Comparison of ENCODE assay signal across 8 mouse cellular contexts in the genomic region with DNA sequence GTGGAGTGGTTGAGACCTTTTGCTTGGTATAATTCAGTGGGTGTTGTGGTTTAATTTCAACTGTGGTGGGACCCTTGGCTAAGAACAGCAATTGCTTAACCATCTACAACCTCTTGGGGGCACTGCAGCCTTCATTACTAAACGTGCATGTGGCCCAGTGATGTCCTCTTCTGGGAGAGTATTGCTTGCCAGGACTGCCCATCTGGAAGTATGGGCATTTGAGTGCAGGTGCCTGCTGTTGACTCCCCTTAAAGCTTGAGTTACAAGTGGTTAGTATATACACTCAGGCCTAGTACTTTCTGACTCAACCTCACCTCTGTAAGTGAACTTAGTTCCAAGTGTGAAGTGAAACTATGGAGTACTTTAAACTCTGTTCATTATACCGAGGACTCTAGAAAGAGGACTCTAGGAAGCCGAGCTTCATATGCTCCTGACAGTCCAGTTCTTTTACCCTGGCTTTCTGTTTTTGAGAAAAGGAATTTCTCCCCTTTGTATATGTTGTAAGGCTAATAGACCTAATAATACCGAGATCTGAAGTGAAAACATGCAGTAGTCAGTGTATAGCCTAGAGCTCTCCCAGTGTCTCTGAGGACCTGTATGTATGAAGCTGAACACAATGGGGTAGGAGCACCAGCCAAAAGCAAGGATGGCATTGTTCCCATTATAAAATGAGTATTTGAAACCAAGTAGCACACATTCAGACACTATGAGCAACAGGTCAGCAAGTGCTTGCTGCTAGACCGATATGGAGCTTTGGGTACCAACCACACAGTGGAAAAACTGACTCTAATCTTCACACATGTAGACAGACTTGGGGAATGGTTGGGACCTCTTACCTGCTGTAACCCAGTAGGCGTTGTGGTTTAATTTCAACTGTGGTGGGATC. TPM values are rescaled to one million over a fixed set of nuclear protein-coding genes. Genes with fewer than 3 reads are reported as not detected.
DNase-seq lines count a peak whose midpoint lies in the region; ATAC-seq and TF ChIP-seq lines count a peak whose summit lies in the region.

No protein-coding gene starts in this region.

- peak; percentile 78 for TF ChIP-seq CTCF in gastrocnemius, adult 2 months (IDR thresholded peaks at IDR 0.05)

- peaks cover 29% of the 10 kb centered on the region for H3K36me3 ChIP-seq in liver, embryonic 15.5 days (replicated peaks)

- no peak overlapping the region for H3K9ac ChIP-seq in liver, embryonic 15.5 days

- peak; percentile 75 to 92 for DNase-seq in adrenal gland, adult (ENCODE audit: inconsistent age in 2 of 2, low spot score in 1 of 2)
- no peak for DNase-seq in adrenal gland, postnatal 4 days (ENCODE audit: low spot score in 2 of 2)
- peak; percentile 85 for DNase-seq in MN1 (ENCODE audit: low spot score)
- peak; percentile 80 to 83 for DNase-seq in cerebellum, postnatal 10 days
- DNase-seq in gastrocnemius, adult 2 months: peak; percentile 70
- DNase-seq in kidney, adult 18-20 months: peak; percentile 73

- peak; percentile 53 for ATAC-seq in liver, embryonic 15.5 days (ENCODE audit: insufficient read depth)
- peak; percentile 63 for ATAC-seq in neutrophil, adult 5-6 weeks (ENCODE audit: extremely low read depth, insufficient number of reproducible peaks, low FRiP score, poor library complexity, severe bottlenecking)

- H3K4me1 ChIP-seq in liver, embryonic 15.5 days (replicated peaks): peaks cover 19% of the 10 kb centered on the region

- no peak overlapping the region for H3K4me2 ChIP-seq in liver, embryonic 15.5 days

- 44% methylated on average over 6 of the region's 6 CpGs for WGBS in liver, embryonic 15.5 days (ENCODE audit: insufficient replicate concordance)

- no peaks in the 10 kb centered on the region for H3K9me3 ChIP-seq in liver, embryonic 15.5 days (replicated peaks)

- intact Hi-C loops in gastrocnemius, adult 2 months (cut with DNase I): loop anchor here (5.0 kb wide), 1 partner anchor 79 kb away; no protein-coding TSS in a partner anchor

- no peak overlapping the region for H3K4me3 ChIP-seq in gastrocnemius, adult 2 months
- no peak overlapping the region for H3K4me3 ChIP-seq in liver, embryonic 15.5 days (replicated peaks)

- H3K27ac ChIP-seq in gastrocnemius, adult 2 months: peak overlapping the region; percentile 38; the same call in 1 of the 2 replicates
- H3K27ac ChIP-seq in liver, embryonic 15.5 days (replicated peaks): 0 out of 2 replicates have a peak overlapping the region, but pooled peaks have one; percentile 9

- no peaks in the 10 kb centered on the region for H3K27me3 ChIP-seq in liver, embryonic 15.5 days

RNA-seq across cellular contexts. Expression of a gene that starts 6.2 kb away (rescaled TPM):
- under 1 TPM in 1 of 2 experiments, not detected in 1; 0.25 TPM for total RNA-seq in adrenal gland, postnatal 4 days (2021)
- total RNA-seq in gastrocnemius, adult 2 months (2021): not detected
- 0.31 and 0.35 TPM in 2 replicates for polyA plus RNA-seq in liver, embryonic 15.5 days (2015; fragmentation: Nextera tagmentation; extraction: Ambion mirVana)
- 1.2 and 1.4 TPM in 2 replicates for total RNA-seq in neutrophil, adult 5-6 weeks (2017)

RNA-seq across cellular contexts. Expression of a gene that starts 7.1 kb away (rescaled TPM):
- total RNA-seq in adrenal gland, postnatal 4 days (2021): 1,000 to 10,000 TPM; 1,138 to 1,334 TPM
- total RNA-seq in gastrocnemius, adult 2 months (2021): 1,000 to 10,000 TPM; 1,479 to 2,293 TPM
- 563 and 623 TPM in 2 replicates for polyA plus RNA-seq in liver, embryonic 15.5 days (2015; fragmentation: Nextera tagmentation; extraction: Ambion mirVana)
- 672 and 724 TPM in 2 replicates for total RNA-seq in neutrophil, adult 5-6 weeks (2017)

RNA-seq across cellular contexts. Expression of a gene that starts 42.0 kb away (rescaled TPM):
- 100 to 1,000 TPM; 582 to 655 TPM for total RNA-seq in adrenal gland, postnatal 4 days (2021)
- total RNA-seq in gastrocnemius, adult 2 months (2021): 10 to 100 TPM; 11.8 to 16.9 TPM
- 76.6 and 87.3 TPM in 2 replicates for polyA plus RNA-seq in liver, embryonic 15.5 days (2015; fragmentation: Nextera tagmentation; extraction: Ambion mirVana)
- total RNA-seq in neutrophil, adult 5-6 weeks (2017): 9.9 and 11.4 TPM in 2 replicates

RNA-seq across cellular contexts. Expression of a gene that starts 51.0 kb away (rescaled TPM):
- 10 to 100 TPM; 14.0 to 16.0 TPM for total RNA-seq in adrenal gland, postnatal 4 days (2021)
- 1 to 10 TPM; 4.3 to 4.4 TPM for total RNA-seq in gastrocnemius, adult 2 months (2021)
- polyA plus RNA-seq in liver, embryonic 15.5 days (2015; fragmentation: Nextera tagmentation; extraction: Ambion mirVana): 4.8 and 4.9 TPM in 2 replicates
- 36.2 and 47.8 TPM in 2 replicates for total RNA-seq in neutrophil, adult 5-6 weeks (2017)

RNA-seq across cellular contexts. Expression of a gene that starts 58.5 kb away (rescaled TPM):
- total RNA-seq in adrenal gland, postnatal 4 days (2021): 10 to 100 TPM; 34.2 to 37.0 TPM
- total RNA-seq in gastrocnemius, adult 2 months (2021): 1 to 10 TPM; 2.5 to 3.9 TPM
- 23.5 and 25.8 TPM in 2 replicates for polyA plus RNA-seq in liver, embryonic 15.5 days (2015; fragmentation: Nextera tagmentation; extraction: Ambion mirVana)
- total RNA-seq in neutrophil, adult 5-6 weeks (2017): 9.7 and 10.1 TPM in 2 replicates

Comparison
In these comparisons a context has a peak if more than half of its experiments do, and no peak if none do; other contexts are left out.
1. DNase-seq: peak in adrenal gland, adult (2 of 2), MN1 (single experiment), cerebellum, postnatal 10 days (2 of 2), gastrocnemius, adult 2 months (single experiment) and kidney, adult 18-20 months (single experiment); none in adrenal gland, postnatal 4 days (0 of 2).
2. RNA of a gene that starts 42.0 kb away (total RNA-seq): 582 to 655 TPM in adrenal gland, postnatal 4 days; 11.8 to 16.9 TPM in gastrocnemius, adult 2 months and 9.9 to 11.4 TPM in neutrophil, adult 5-6 weeks; every median in the first group is over 10 times any median in the second.